Comparison of ENCODE assay signal across 9 mouse cellular contexts in genomic region chr13:71963356-71964351, GRCm38 (mm10). TPM values are rescaled to one million over a fixed set of nuclear protein-coding genes. Genes with fewer than 3 reads are reported as not detected.
A peak's percentile ranks its signal among the peaks of the same experiment; 100 is the strongest.
DNase-seq lines count a peak whose midpoint lies in the region; ATAC-seq lines count a peak whose summit lies in the region.
"Had no signal": no experiment of that assay in that cellular context is flagged by ENCODE, and none has a peak within 500 bp of the region (broad histone marks: within the 10 kb centered on the region; RNA-seq: fewer than 3 reads in every experiment).

Gene Irx1 (minus strand): TSS chr13:71963723.

- H3K27ac ChIP-seq in heart, embryonic 10.5 days: peak within 1 kb of the TSS; percentile 90
- no peak within 1 kb of the TSS for H3K27ac ChIP-seq in forebrain, embryonic 12.5 days
- H3K27ac ChIP-seq in kidney, embryonic 15.5 days: 0 out of 2 replicates have a peak within 1 kb of the TSS, but pooled peaks have one; percentile 32

- H3K4me1 ChIP-seq in heart, embryonic 10.5 days: peaks cover 26% of the 10 kb centered on the region
- H3K4me1 ChIP-seq in forebrain, embryonic 12.5 days: peaks cover 44% of the 10 kb centered on the region
- H3K4me1 ChIP-seq in kidney, embryonic 15.5 days: peaks cover 36% of the 10 kb centered on the region

- peak; percentile 77 for ATAC-seq in forebrain, embryonic 12.5 days (ENCODE audit: low FRiP score)
- ATAC-seq in kidney, embryonic 15.5 days (replicated peaks; ENCODE audit: low FRiP score): peak; percentile 63
- ATAC-seq in megakaryocyte, adult 5-6 weeks (ENCODE audit: poor library complexity, severe bottlenecking): no peak

- DNase-seq in heart, embryonic 10.5 days (ENCODE audit: low spot score): peak; percentile 85
- DNase-seq in heart, adult 11 months: no peak
- DNase-seq in lung, postnatal 10 days: peak; percentile 50
- DNase-seq in left cerebral cortex, postnatal 25 days (ENCODE audit: low spot score in 2 of 2): no peak
- DNase-seq in cerebellum, adult 11-12 months: no peak

- H3K9ac ChIP-seq in forebrain, embryonic 12.5 days: peak within 1 kb of the TSS; percentile 51
- H3K9ac ChIP-seq in kidney, embryonic 15.5 days: peak within 1 kb of the TSS; percentile 19; the same call in 1 of the 2 replicates

- H3K36me3 ChIP-seq in heart, embryonic 10.5 days: no peaks in the 10 kb centered on the region
- no peaks in the 10 kb centered on the region for H3K36me3 ChIP-seq in forebrain, embryonic 12.5 days (replicated peaks)
- no peaks in the 10 kb centered on the region for H3K36me3 ChIP-seq in kidney, embryonic 15.5 days
- H3K36me3 ChIP-seq: G1E had no signal

- intact Hi-C loops in left cerebral cortex, postnatal 25 days (cut with DNase I): loop anchor here (2.0 to 5.0 kb wide), 3 partner anchors 329 to 665 kb away; partner anchors contain the start of gene Irx2

- H3K4me3 ChIP-seq in heart, embryonic 10.5 days: peak within 1 kb of the TSS; percentile 70
- H3K4me3 ChIP-seq in forebrain, embryonic 12.5 days (replicated peaks): peak within 1 kb of the TSS; percentile 47
- H3K4me3 ChIP-seq in kidney, embryonic 15.5 days (replicated peaks): peak within 1 kb of the TSS; percentile 49

- no peaks in the 10 kb centered on the region for H3K9me3 ChIP-seq in heart, embryonic 10.5 days
- H3K9me3 ChIP-seq in forebrain, embryonic 12.5 days: no peaks in the 10 kb centered on the region
- H3K9me3 ChIP-seq in kidney, embryonic 15.5 days (replicated peaks): no peaks in the 10 kb centered on the region

- under 1% methylated on average over 92 of the region's 100 CpGs for WGBS in heart, embryonic 10.5 days
- WGBS in forebrain, embryonic 12.5 days: under 1% methylated on average over 59 of the region's 100 CpGs
- under 1% methylated on average over 83 of the region's 100 CpGs for WGBS in kidney, embryonic 15.5 days

- H3K27me3 ChIP-seq in heart, embryonic 10.5 days (ENCODE audit: insufficient read depth, poor library complexity, severe bottlenecking): peaks cover 89% of the 10 kb centered on the region
- peaks cover 98% of the 10 kb centered on the region for H3K27me3 ChIP-seq in forebrain, embryonic 12.5 days
- H3K27me3 ChIP-seq in kidney, embryonic 15.5 days: peaks cover 98% of the 10 kb centered on the region

- peak within 1 kb of the TSS; percentile 72 for H3K4me2 ChIP-seq in forebrain, embryonic 12.5 days
- peak within 1 kb of the TSS; percentile 77 for H3K4me2 ChIP-seq in kidney, embryonic 15.5 days

RNA-seq across cellular contexts. Expression of gene Irx1, which starts in this region (rescaled TPM):
- polyA plus RNA-seq in heart, embryonic 10.5 days (2016; fragmentation: Nextera tagmentation; extraction: Ambion mirVana): 1.7 and 1.9 TPM in 2 replicates
- 0.96 and 1.6 TPM in 2 replicates for polyA plus RNA-seq in forebrain, embryonic 12.5 days (2016; fragmentation: Nextera tagmentation; extraction: Ambion mirVana)
- 4.9 TPM in 2 replicates for polyA plus RNA-seq in kidney, embryonic 15.5 days (2015; fragmentation: Nextera tagmentation; extraction: Ambion mirVana)
- total RNA-seq in left cerebral cortex, postnatal 25 days (2021): under 1 TPM; 0.46 to 0.50 TPM
- not detected in 2 replicates for total RNA-seq in megakaryocyte, adult 5-6 weeks (2015)
- not detected in 2 replicates for total RNA-seq in megakaryocyte, adult 5-6 weeks (2017)
- total RNA-seq: G1E had no signal
- polyA plus RNA-seq: G1E had no signal

Comparison
In these comparisons a context has a peak if more than half of its experiments do, and no peak if none do; other contexts are left out.
1. DNase-seq: peak in heart, embryonic 10.5 days (single experiment) and lung, postnatal 10 days (single experiment); none in heart, adult 11 months (single experiment), left cerebral cortex, postnatal 25 days (0 of 2) and cerebellum, adult 11-12 months (single experiment).
2. Peak in every context shown above with its lines, with median percentiles within 50 percentile points of each other: H3K4me3 ChIP-seq.